28 mouse cellular contexts compared by ENCODE assay signal in the genomic region with DNA sequence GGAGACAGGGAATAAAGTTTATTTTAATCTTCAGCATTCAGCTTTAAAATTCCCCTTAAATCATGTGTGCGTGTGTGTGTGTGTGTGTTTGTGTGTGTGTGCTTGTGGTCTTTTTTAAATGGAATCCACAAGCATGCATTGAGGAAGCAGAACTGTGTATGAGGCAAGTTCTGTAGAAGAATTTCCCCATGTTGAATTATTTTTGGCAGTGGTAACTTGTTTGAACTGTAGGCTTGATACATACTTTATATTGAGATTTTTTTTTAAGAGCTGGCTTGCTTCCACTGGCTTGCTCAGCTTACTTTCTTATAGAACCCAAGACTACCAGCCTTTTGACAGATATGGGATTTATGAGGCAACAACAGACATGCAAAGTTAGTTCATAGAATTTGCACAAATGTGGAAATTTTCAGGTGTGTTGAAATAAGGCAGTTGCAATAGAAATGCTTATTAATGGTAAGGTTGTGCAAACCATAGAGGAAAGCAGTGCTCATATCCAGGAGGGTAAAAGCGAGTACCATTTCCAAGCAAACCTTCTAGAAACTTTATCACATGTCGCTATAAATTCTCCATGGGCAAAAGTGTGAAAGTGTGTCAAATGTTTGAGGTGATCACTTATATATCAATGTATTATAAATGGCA.
DNase-seq lines count a peak whose midpoint lies in the region; ATAC-seq and TF ChIP-seq lines count a peak whose summit lies in the region.
"Had no signal": no experiment of that assay in that cellular context is flagged by ENCODE, and none has a peak within 500 bp of the region (broad histone marks: within the 10 kb centered on the region; RNA-seq: fewer than 3 reads in every experiment).

No protein-coding gene starts in this region.

- no peak overlapping the region for H3K4me2 ChIP-seq in lung, embryonic 14.5 days
- no peak overlapping the region for H3K4me2 ChIP-seq in kidney, embryonic 15.5 days
- H3K4me2 ChIP-seq: heart, embryonic 15.5 days; hindbrain, embryonic 12.5 days; intestine, embryonic 15.5 days; limb, embryonic 13.5 days; neural tube, embryonic 15.5 days had no signal

- no peak for ATAC-seq in lung, embryonic 14.5 days (ENCODE audit: insufficient read depth)
- peak; percentile 55 for ATAC-seq in monocyte, adult 5-6 weeks (replicated peaks; ENCODE audit: insufficient number of reproducible peaks, low FRiP score, low TSS enrichment, poor library complexity, severe bottlenecking)
- ATAC-seq in kidney, embryonic 15.5 days (replicated peaks; ENCODE audit: low FRiP score), result no peak
- ATAC-seq: forebrain, embryonic 14.5 days; hindbrain, postnatal 0 days; intestine, embryonic 15.5 days; Patski had no signal

- no peak for TF ChIP-seq CTCF in lung, embryonic 14.5 days (IDR thresholded peaks at IDR 0.05; ENCODE audit: low read depth)

- H3K4me3 ChIP-seq in lung, embryonic 14.5 days (ENCODE audit: low read depth, low read length), result no peak overlapping the region
- no peak overlapping the region for H3K4me3 ChIP-seq in midbrain, embryonic 10.5 days
- no peak overlapping the region for H3K4me3 ChIP-seq in kidney, embryonic 15.5 days (replicated peaks)
- H3K4me3 ChIP-seq: heart, embryonic 10.5 days; heart, embryonic 15.5 days; hindbrain, embryonic 12.5 days; intestine, embryonic 15.5 days; limb, embryonic 13.5 days; neural tube, embryonic 15.5 days had no signal

- no peaks in the 10 kb centered on the region for H3K36me3 ChIP-seq in lung, embryonic 14.5 days (ENCODE audit: insufficient read depth)
- H3K36me3 ChIP-seq in midbrain, embryonic 10.5 days, result no peaks in the 10 kb centered on the region
- no peaks in the 10 kb centered on the region for H3K36me3 ChIP-seq in kidney, embryonic 15.5 days
- H3K36me3 ChIP-seq: heart, embryonic 10.5 days; heart, embryonic 15.5 days; hindbrain, embryonic 12.5 days; intestine, embryonic 15.5 days; limb, embryonic 13.5 days; neural tube, embryonic 15.5 days had no signal

- H3K27ac ChIP-seq in lung, embryonic 14.5 days (ENCODE audit: low read depth), result no peak overlapping the region
- no peak overlapping the region for H3K27ac ChIP-seq in midbrain, embryonic 10.5 days (replicated peaks)
- H3K27ac ChIP-seq in kidney, embryonic 15.5 days, result no peak overlapping the region
- H3K27ac ChIP-seq: heart, embryonic 10.5 days; heart, embryonic 15.5 days; hindbrain, embryonic 12.5 days; hindbrain, postnatal 0 days; intestine, embryonic 15.5 days; limb, embryonic 13.5 days; liver, embryonic 14.5 days; neural tube, embryonic 15.5 days had no signal

- no peaks in the 10 kb centered on the region for H3K27me3 ChIP-seq in lung, embryonic 14.5 days (ENCODE audit: insufficient read depth, low read length)
- H3K27me3 ChIP-seq in midbrain, embryonic 10.5 days (ENCODE audit: low read depth, poor library complexity, severe bottlenecking), result no peaks in the 10 kb centered on the region
- no peaks in the 10 kb centered on the region for H3K27me3 ChIP-seq in kidney, embryonic 15.5 days
- H3K27me3 ChIP-seq: heart, embryonic 15.5 days; hindbrain, embryonic 12.5 days; intestine, embryonic 15.5 days; limb, embryonic 13.5 days; neural tube, embryonic 15.5 days; Patski had no signal

- H3K9me3 ChIP-seq in lung, embryonic 14.5 days (ENCODE audit: low read depth, low read length), result no peaks in the 10 kb centered on the region
- no peaks in the 10 kb centered on the region for H3K9me3 ChIP-seq in midbrain, embryonic 10.5 days (replicated peaks)
- H3K9me3 ChIP-seq in kidney, embryonic 15.5 days (replicated peaks), result no peaks in the 10 kb centered on the region
- H3K9me3 ChIP-seq: heart, embryonic 10.5 days; heart, embryonic 15.5 days; hindbrain, embryonic 12.5 days; intestine, embryonic 15.5 days; limb, embryonic 13.5 days; neural tube, embryonic 15.5 days had no signal

- no peak overlapping the region for H3K9ac ChIP-seq in lung, embryonic 14.5 days
- no peak overlapping the region for H3K9ac ChIP-seq in kidney, embryonic 15.5 days
- H3K9ac ChIP-seq: heart, embryonic 15.5 days; hindbrain, embryonic 12.5 days; intestine, embryonic 15.5 days; limb, embryonic 13.5 days; liver, embryonic 14.5 days; neural tube, embryonic 15.5 days had no signal

- DNase-seq in lung, embryonic 14.5 days, result peak; percentile 44
- no peak for DNase-seq in lung, postnatal 4 days
- DNase-seq in adipocyte (ENCODE audit: low spot score), result peak; percentile 10
- peak; percentile 7 for DNase-seq in fat pad, adult 2 months (ENCODE audit: extremely low read depth, low read depth, low spot score)
- no peak for DNase-seq in midbrain, embryonic 10.5 days (ENCODE audit: low spot score)
- DNase-seq: adrenal gland, postnatal 14 days; cerebellum, adult 18-20 months; cerebellum, postnatal 10 days; gastrocnemius, postnatal 14 days; heart, adult 11 months; kidney, adult 2 months; kidney, postnatal 10 days; lung, postnatal 10 days; midbrain, embryonic 14.5 days; right cerebral cortex, adult 18-20 months; thymus, postnatal 4 days had no signal

- no peaks in the 10 kb centered on the region for H3K4me1 ChIP-seq in lung, embryonic 14.5 days (ENCODE audit: insufficient read depth)
- no peaks in the 10 kb centered on the region for H3K4me1 ChIP-seq in midbrain, embryonic 10.5 days
- no peaks in the 10 kb centered on the region for H3K4me1 ChIP-seq in kidney, embryonic 15.5 days
- H3K4me1 ChIP-seq: heart, embryonic 10.5 days; heart, embryonic 15.5 days; hindbrain, embryonic 12.5 days; intestine, embryonic 15.5 days; limb, embryonic 13.5 days; neural tube, embryonic 15.5 days had no signal

- WGBS in lung, embryonic 14.5 days, result 76% methylated on average over 3 of the region's 3 CpGs
- WGBS in midbrain, embryonic 10.5 days, result 89% methylated on average over 3 of the region's 3 CpGs
- whole genome bisulfite sequencing in kidney, embryonic 15.5 days, result 88% methylated on average over 3 of the region's 3 CpGs

Comparison
In these comparisons a context has a peak if more than half of its experiments do, and no peak if none do; other contexts are left out.
1. DNase-seq: peak in lung, embryonic 14.5 days (single experiment), adipocyte (single experiment) and fat pad, adult 2 months (single experiment); none in lung, postnatal 4 days (0 of 2) and midbrain, embryonic 10.5 days (single experiment).